Mouse (Mus musculus): ENCODE results near the gene Hfe. TPM values are rescaled to one million over a fixed set of nuclear protein-coding genes. Genes with fewer than 3 reads are reported as not detected.

Gene Hfe
- 2.0 and 2.2 TPM in 2 replicates for total RNA-seq (2023)

GRCm38 (mm10) chr13:23710374-23711089, at the start of gene Hfe:
Gene Hfe (minus strand): TSS chr13:23710854.

DNA sequence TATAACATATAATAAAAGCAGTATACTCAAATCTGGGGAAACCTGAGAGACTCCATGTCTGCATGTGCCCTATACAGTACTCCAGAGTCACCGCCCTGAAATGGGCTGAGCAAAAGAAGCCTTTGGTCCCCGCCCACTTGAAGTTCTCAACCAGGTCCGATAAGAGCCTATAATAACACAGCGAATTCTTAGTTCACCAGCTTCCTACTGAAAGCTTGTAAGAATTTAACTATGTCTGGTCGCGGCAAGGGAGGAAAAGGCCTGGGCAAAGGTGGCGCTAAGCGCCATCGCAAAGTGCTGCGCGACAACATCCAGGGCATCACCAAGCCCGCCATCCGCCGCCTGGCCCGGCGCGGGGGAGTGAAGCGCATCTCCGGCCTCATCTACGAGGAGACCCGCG, 46.1 kb upstream of the Hfe start, which contains the start of gene Hist1h4b:
Hist1h4b (plus strand) TSS at position 224 of the 400 bp plus-strand sequence.

DNA sequence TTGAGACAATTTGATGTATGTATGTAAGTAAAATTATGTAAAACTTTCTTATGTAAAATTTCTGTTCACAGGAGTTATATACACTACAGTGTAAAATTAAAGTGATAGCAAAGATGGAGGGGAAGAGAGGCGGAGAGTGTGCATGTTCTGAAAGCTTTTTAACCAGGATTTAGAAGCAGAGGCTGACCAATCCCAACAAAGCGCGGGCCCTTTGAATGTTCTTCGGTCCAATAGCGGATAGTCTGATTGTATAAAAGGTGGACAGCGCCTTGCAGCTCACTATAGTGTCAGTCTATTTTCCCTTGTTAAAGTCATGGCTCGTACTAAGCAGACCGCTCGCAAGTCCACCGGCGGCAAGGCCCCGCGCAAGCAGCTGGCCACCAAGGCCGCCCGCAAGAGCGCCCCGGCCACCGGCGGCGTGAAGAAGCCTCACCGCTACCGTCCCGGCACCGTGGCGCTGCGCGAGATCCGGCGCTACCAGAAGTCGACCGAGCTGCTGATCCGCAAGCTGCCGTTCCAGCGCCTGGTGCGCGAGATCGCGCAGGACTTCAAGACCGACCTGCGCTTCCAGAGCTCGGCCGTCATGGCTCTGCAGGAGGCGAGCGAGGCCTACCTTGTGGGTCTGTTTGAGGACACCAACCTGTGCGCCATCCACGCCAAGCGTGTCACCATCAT, 41.5 kb upstream of the Hfe start, which contains the start of gene Hist1h3b:
Hist1h3b (plus strand) TSS at position 201 of the 675 bp plus-strand sequence.

GRCm38 (mm10) chr13:23750839-23751477, 40.3 kb upstream of the Hfe start, which contains the start of gene Hist1h2ab:
Gene Hist1h2ab (plus strand): TSS chr13:23751126.

GRCm38 (mm10) chr13:23746201-23747080, 35.8 kb upstream of the Hfe start, which contains the start of gene Hist1h2bb:
Gene Hist1h2bb (plus strand): TSS chr13:23746734.

GRCm38 (mm10) chr13:23745381-23746161, 34.9 kb upstream of the Hfe start, which contains the start of gene Hist1h3c:
Gene Hist1h3c (minus strand): TSS chr13:23745602.

GRCm38 (mm10) chr13:23738677-23739068, 28.0 kb upstream of the Hfe start, which contains the start of gene Hist1h1c:
Gene Hist1h1c (plus strand): TSS chr13:23738808.

DNA sequence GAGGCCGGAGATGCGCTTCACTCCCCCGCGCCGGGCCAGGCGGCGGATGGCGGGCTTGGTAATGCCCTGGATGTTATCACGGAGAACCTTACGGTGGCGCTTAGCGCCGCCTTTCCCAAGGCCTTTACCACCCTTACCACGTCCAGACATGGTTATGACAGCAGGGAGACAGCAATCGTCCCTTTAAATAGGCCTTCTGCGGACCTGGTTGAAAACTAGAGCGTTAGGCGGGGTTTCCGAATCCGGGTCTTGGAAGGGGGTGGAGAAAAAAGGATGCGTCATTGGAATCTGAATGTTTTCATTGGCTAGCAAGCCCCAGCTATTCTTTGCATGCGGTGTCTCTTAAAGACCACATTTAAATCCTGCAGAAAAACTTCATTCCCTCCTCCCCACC, 12.4 kb downstream of the Hfe start, which contains the start of gene Hist1h4c:
Hist1h4c (minus strand) TSS at position 155 of the 394 bp plus-strand sequence.

GRCm38 (mm10) chr13:23695514-23695913, 15.1 kb downstream of the Hfe start, which contains the start of gene Hist1h1t:
Gene Hist1h1t (plus strand): TSS chr13:23695814.

DNA sequence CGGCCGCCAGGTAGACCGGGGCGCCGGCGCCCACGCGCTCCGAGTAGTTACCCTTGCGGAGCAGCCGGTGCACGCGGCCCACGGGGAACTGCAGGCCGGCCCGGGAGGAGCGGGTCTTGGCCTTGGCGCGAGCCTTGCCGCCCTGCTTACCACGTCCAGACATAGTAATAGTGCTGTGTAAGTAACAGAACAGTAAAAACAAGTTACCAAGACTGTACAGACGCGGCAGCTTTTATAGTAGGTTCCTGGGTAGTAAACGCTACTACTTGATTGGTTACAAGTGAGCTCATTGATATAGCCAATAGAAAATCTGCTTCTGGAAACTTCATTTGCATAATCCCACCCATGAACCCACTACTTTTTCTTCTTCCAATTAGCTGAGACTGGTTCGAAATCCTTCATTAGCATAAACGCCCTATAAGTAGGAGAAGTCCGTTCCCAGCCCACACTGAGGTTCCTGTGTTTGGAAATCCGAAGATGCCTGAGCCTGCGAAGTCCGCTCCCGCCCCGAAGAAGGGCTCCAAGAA, 26.8 kb downstream of the Hfe start, which contains the start of the genes Hist1h2ac and Hist1h2bc:
Hist1h2ac (minus strand) TSS at position 194 of the 527 bp plus-strand sequence.
Hist1h2bc (plus strand) TSS at position 445 of the 527 bp plus-strand sequence.

Other genes starting within 250 kb of the Hfe start
- gene Btn1a1, start 245.0 kb downstream of the Hfe start, total RNA-seq (2023): not detected in 2 replicates
- not detected in 2 replicates for gene Btn2a2, start 222.0 kb downstream of the Hfe start, total RNA-seq (2023)
- 492 and 1,085 TPM in 2 replicates for gene Hist1h4h, start 179.8 kb downstream of the Hfe start, total RNA-seq (2023)
- gene Hist1h2af, start 176.9 kb downstream of the Hfe start, total RNA-seq (2023): 675 and 802 TPM in 2 replicates
- 96.3 and 179 TPM in 2 replicates for gene Hist1h3g, start 175.4 kb downstream of the Hfe start, total RNA-seq (2023)
- gene Hist1h2bh, start 167.5 kb downstream of the Hfe start, total RNA-seq (2023): 54.8 and 79.6 TPM in 2 replicates
- gene Hist1h3f, start 166.8 kb downstream of the Hfe start, total RNA-seq (2023): 164 and 316 TPM in 2 replicates
- gene Hist1h4f, start 159.2 kb downstream of the Hfe start, total RNA-seq (2023): 1,320 and 1,633 TPM in 2 replicates
- 65.0 and 74.8 TPM in 2 replicates for gene Hist1h1d, start 157.6 kb downstream of the Hfe start, total RNA-seq (2023)
- 389 and 653 TPM in 2 replicates for gene Hist1h3e, start 148.5 kb downstream of the Hfe start, total RNA-seq (2023)
- gene Hist1h2ae, start 139.6 kb downstream of the Hfe start, total RNA-seq (2023): 112 and 128 TPM in 2 replicates
- 877 and 1,185 TPM in 2 replicates for gene Hist1h2bg, start 139.5 kb downstream of the Hfe start, total RNA-seq (2023)
- gene Hist1h2bf, start 136.7 kb downstream of the Hfe start, total RNA-seq (2023): 501 and 811 TPM in 2 replicates
- gene Hist1h2ad, start 136.5 kb downstream of the Hfe start, total RNA-seq (2023): 41.5 and 76.0 TPM in 2 replicates
- gene Hist1h3d, start 135.1 kb downstream of the Hfe start, total RNA-seq (2023): 49.0 and 98.9 TPM in 2 replicates
- gene Hist1h4d, start 129.3 kb downstream of the Hfe start, total RNA-seq (2023): 447 and 512 TPM in 2 replicates
- gene Hist1h2be, start 89.7 kb downstream of the Hfe start, total RNA-seq (2023): 59.1 and 80.7 TPM in 2 replicates
- 628 and 671 TPM in 2 replicates for gene Hist1h1e, start 88.3 kb downstream of the Hfe start, total RNA-seq (2023)
- 21.4 and 34.7 TPM in 2 replicates for gene Hist1h2ac, start 26.9 kb downstream of the Hfe start, total RNA-seq (2023)
- 85.6 and 87.8 TPM in 2 replicates for gene Hist1h2bc, start 26.7 kb downstream of the Hfe start, total RNA-seq (2023)
- gene Hist1h1t, start 15.0 kb downstream of the Hfe start, total RNA-seq (2023): 0.75 TPM in 1 of 2 replicates, not detected in the other
- 147 and 286 TPM in 2 replicates for gene Hist1h4c, start 12.4 kb downstream of the Hfe start, total RNA-seq (2023)
- gene Hist1h1c, start 28.0 kb upstream of the Hfe start, total RNA-seq (2023): 1,418 and 1,573 TPM in 2 replicates
- 379 and 485 TPM in 2 replicates for gene Hist1h3c, start 34.7 kb upstream of the Hfe start, total RNA-seq (2023)
- gene Hist1h2bb, start 35.9 kb upstream of the Hfe start, total RNA-seq (2023): 566 and 573 TPM in 2 replicates
- gene Hist1h2ab, start 40.3 kb upstream of the Hfe start, total RNA-seq (2023): 470 and 881 TPM in 2 replicates
- 584 and 951 TPM in 2 replicates for gene Hist1h3b, start 41.4 kb upstream of the Hfe start, total RNA-seq (2023)
- gene Hist1h4b, start 46.2 kb upstream of the Hfe start, total RNA-seq (2023): 196 and 310 TPM in 2 replicates
- 278 and 356 TPM in 2 replicates for gene Hist1h4a, start 50.4 kb upstream of the Hfe start, total RNA-seq (2023)
- 546 and 576 TPM in 2 replicates for gene Hist1h3a, start 51.5 kb upstream of the Hfe start, total RNA-seq (2023)
- gene Hist1h1a, start 52.8 kb upstream of the Hfe start, total RNA-seq (2023): 193 and 241 TPM in 2 replicates
- not detected in 2 replicates for gene Trim38, start 59.1 kb upstream of the Hfe start, total RNA-seq (2023)
- not detected in 2 replicates for gene Slc17a2, start 96.1 kb upstream of the Hfe start, total RNA-seq (2023)
- gene Slc17a3, start 128.6 kb upstream of the Hfe start, total RNA-seq (2023): not detected in 2 replicates
- gene Slc17a1, start 156.9 kb upstream of the Hfe start, total RNA-seq (2023): not detected in 2 replicates
- gene Slc17a4, start 204.2 kb upstream of the Hfe start, total RNA-seq (2023): not detected in 2 replicates
- gene Hist1h2ba, start 223.3 kb upstream of the Hfe start, total RNA-seq (2023): not detected in 2 replicates
- gene Hist1h2aa, start 223.6 kb upstream of the Hfe start, total RNA-seq (2023): not detected in 2 replicates